ENCODE assay signal across 9 mouse cellular contexts in the genomic region with DNA sequence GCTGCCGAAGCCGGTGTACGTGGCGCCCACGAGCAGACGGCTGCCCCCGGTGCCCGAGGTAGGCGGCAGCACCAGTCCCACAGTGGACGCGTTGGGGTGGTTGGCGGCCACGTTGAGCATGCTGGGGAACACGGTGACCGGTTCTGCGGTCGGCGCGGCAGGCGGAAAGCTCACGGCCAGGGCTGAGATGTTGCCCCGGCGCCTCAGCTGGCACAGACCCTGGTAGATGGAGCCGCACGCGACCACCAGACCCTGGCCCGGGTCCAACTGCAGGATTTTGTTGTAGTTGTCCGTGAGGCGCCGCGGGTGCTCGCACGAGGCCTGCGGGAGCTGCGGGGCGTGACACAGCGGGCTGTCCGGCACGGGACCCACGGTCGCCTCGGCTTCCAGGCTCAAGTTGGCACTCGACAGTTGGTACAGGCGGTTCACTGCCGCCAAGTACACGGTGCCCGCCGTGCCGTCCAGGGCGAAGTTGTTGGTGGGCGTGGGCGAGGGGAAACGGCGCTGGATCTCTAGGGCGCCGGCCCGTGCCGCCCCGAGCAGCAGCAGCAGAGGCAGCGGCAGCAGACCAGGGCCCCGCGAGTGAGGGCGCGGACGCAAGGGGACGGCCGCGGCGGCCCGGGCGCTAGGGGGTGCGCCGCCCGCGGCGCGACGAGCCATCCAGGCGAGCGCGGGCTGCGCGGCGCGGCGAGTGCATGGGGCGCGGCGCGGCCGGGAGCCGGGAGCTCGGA. TPM values are rescaled to one million over a fixed set of nuclear protein-coding genes. Genes with fewer than 3 reads are reported as not detected.
DNase-seq lines count a peak whose midpoint lies in the region; ATAC-seq lines count a peak whose summit lies in the region.
"Had no signal": no experiment of that assay in that cellular context is flagged by ENCODE, and none has a peak within 500 bp of the region (broad histone marks: within the 10 kb centered on the region; RNA-seq: fewer than 3 reads in every experiment).

No protein-coding gene starts in this region.

- peaks cover 84% of the 10 kb centered on the region for H3K4me1 ChIP-seq in embryonic facial prominence, embryonic 15.5 days
- peaks cover 49% of the 10 kb centered on the region for H3K4me1 ChIP-seq in intestine, embryonic 16.5 days (ENCODE audit: control insufficient read depth, insufficient read depth, low read length)
- H3K4me1 ChIP-seq in midbrain, embryonic 15.5 days: peaks cover 21% of the 10 kb centered on the region

- peak; percentile 48 for DNase-seq in embryo, embryonic 9.5 days (ENCODE audit: extremely low spot score)
- DNase-seq in embryo, embryonic 10 days (ENCODE audit: low spot score): no peak
- peak; percentile 64 for DNase-seq in right cerebral cortex, postnatal 4 days
- DNase-seq in right cerebral cortex, postnatal 36 days (ENCODE audit: low spot score in 2 of 2): no peak
- DNase-seq in layer of hippocampus, postnatal 36 days: no peak

- peak overlapping the region; percentile 57 for H3K9ac ChIP-seq in embryonic facial prominence, embryonic 15.5 days
- peak overlapping the region; percentile 81 for H3K9ac ChIP-seq in intestine, embryonic 16.5 days (ENCODE audit: low read depth, low read length)
- H3K9ac ChIP-seq in midbrain, embryonic 15.5 days: peak overlapping the region; percentile 33

- under 1% methylated on average over 86 of the region's 93 CpGs for WGBS in embryonic facial prominence, embryonic 15.5 days
- under 1% methylated on average over 59 of the region's 93 CpGs for WGBS in intestine, embryonic 16.5 days
- under 1% methylated on average over 85 of the region's 93 CpGs for WGBS in midbrain, embryonic 15.5 days

- peak overlapping the region; percentile 75 for H3K27ac ChIP-seq in embryonic facial prominence, embryonic 15.5 days (replicated peaks)
- peak overlapping the region; percentile 65 for H3K27ac ChIP-seq in intestine, embryonic 16.5 days (ENCODE audit: low read length)
- H3K27ac ChIP-seq in midbrain, embryonic 15.5 days: no peak overlapping the region

- H3K4me3 ChIP-seq in embryonic facial prominence, embryonic 15.5 days (replicated peaks): peak overlapping the region; percentile 65
- H3K4me3 ChIP-seq in intestine, embryonic 16.5 days (ENCODE audit: low read length): peak overlapping the region; percentile 70
- peak overlapping the region; percentile 51 for H3K4me3 ChIP-seq in midbrain, embryonic 15.5 days

- peak; percentile 40 for ATAC-seq in embryonic facial prominence, embryonic 15.5 days (ENCODE audit: insufficient number of reproducible peaks, low FRiP score, low TSS enrichment, low read depth)
- ATAC-seq in intestine, embryonic 16.5 days: no peak; the same call in 1 of the 2 replicates
- ATAC-seq in midbrain, embryonic 15.5 days (replicated peaks): no peak

- H3K9me3 ChIP-seq in embryonic facial prominence, embryonic 15.5 days (replicated peaks): no peaks in the 10 kb centered on the region
- H3K9me3 ChIP-seq in intestine, embryonic 16.5 days (ENCODE audit: control insufficient read depth, low read length): no peaks in the 10 kb centered on the region
- no peaks in the 10 kb centered on the region for H3K9me3 ChIP-seq in midbrain, embryonic 15.5 days

- H3K27me3 ChIP-seq in embryonic facial prominence, embryonic 15.5 days: peaks cover 17% of the 10 kb centered on the region
- peaks cover 19% of the 10 kb centered on the region for H3K27me3 ChIP-seq in intestine, embryonic 16.5 days (replicated peaks; ENCODE audit: control insufficient read depth, insufficient read depth, low read length)
- H3K27me3 ChIP-seq in midbrain, embryonic 15.5 days (replicated peaks): peaks cover 47% of the 10 kb centered on the region

- peak overlapping the region; percentile 92 for H3K4me2 ChIP-seq in embryonic facial prominence, embryonic 15.5 days (replicated peaks)
- H3K4me2 ChIP-seq in intestine, embryonic 16.5 days (ENCODE audit: low read depth, low read length): peak overlapping the region; percentile 95
- peak overlapping the region; percentile 88 for H3K4me2 ChIP-seq in midbrain, embryonic 15.5 days

- H3K36me3 ChIP-seq in embryonic facial prominence, embryonic 15.5 days: no peaks in the 10 kb centered on the region
- no peaks in the 10 kb centered on the region for H3K36me3 ChIP-seq in intestine, embryonic 16.5 days (ENCODE audit: control insufficient read depth, insufficient read depth, low read length)
- no peaks in the 10 kb centered on the region for H3K36me3 ChIP-seq in midbrain, embryonic 15.5 days (replicated peaks)

RNA-seq across cellular contexts. Expression of a gene that starts 0.5 kb away (rescaled TPM):
- 29.4 and 33.5 TPM in 2 replicates for polyA plus RNA-seq in embryonic facial prominence, embryonic 15.5 days (2015; fragmentation: Nextera tagmentation; extraction: Ambion mirVana)
- polyA plus RNA-seq in intestine, embryonic 16.5 days (2015; fragmentation: Nextera tagmentation; extraction: Ambion mirVana): 18.7 and 19.3 TPM in 2 replicates
- 8.0 and 8.3 TPM in 2 replicates for polyA plus RNA-seq in midbrain, embryonic 15.5 days (2015; fragmentation: Nextera tagmentation; extraction: Ambion mirVana)
- total RNA-seq in layer of hippocampus, postnatal 36 days (2021): 10 to 100 TPM; 19.6 to 22.9 TPM

RNA-seq across cellular contexts. Expression of a gene that starts 49.6 kb away (rescaled TPM):
- not detected in 2 replicates for polyA plus RNA-seq in embryonic facial prominence, embryonic 15.5 days (2015; fragmentation: Nextera tagmentation; extraction: Ambion mirVana)
- polyA plus RNA-seq in intestine, embryonic 16.5 days (2015; fragmentation: Nextera tagmentation; extraction: Ambion mirVana): not detected in 2 replicates
- not detected in 2 replicates for polyA plus RNA-seq in midbrain, embryonic 15.5 days (2015; fragmentation: Nextera tagmentation; extraction: Ambion mirVana)
- total RNA-seq in layer of hippocampus, postnatal 36 days (2021): not detected
- total RNA-seq: left cerebral cortex, postnatal 10 days had no signal

Comparison
In these comparisons a context has a peak if more than half of its experiments do, and no peak if none do; other contexts are left out.
1. DNase-seq: peak in embryo, embryonic 9.5 days (single experiment) and right cerebral cortex, postnatal 4 days (single experiment); none in embryo, embryonic 10 days (single experiment), right cerebral cortex, postnatal 36 days (0 of 2) and layer of hippocampus, postnatal 36 days (0 of 2).
2. Peak in every context shown above with its lines, with median percentiles within 50 percentile points of each other: H3K4me2 ChIP-seq, H3K4me3 ChIP-seq and H3K9ac ChIP-seq.